Mouse (Mus musculus) kidney, postnatal 4 days (tissue): ENCODE results near the gene Myo9b.

Experiments used
- DNase-seq, 2 experiments: peaks; one replicate each; pipeline ENCODE4 v3.0.0; 2021; ENCODE audit warnings: mixed read lengths in 2 of 2

Gene Myo9b

DNA sequence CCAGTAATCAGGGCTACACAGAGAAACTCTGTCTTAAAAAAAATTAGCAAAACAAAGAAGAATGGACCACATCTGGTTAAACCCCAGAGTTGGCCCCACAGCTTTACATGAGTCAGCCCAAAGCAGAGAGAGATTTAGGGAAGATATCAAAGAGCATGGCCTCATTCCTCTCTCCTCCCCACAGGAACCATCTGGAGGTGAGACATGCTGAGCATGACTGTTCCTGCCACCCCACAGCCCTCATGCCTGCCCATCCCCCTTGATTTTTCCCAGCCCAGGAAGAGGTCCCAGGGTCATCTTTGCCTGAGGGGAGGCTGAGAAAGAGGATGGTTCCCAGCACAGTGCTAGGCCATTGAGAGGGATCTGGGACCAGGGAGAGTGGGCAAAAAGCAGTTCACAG, 95.9 kb downstream of the Myo9b start:
- DNase-seq, result no peak

GRCm38 (mm10) chr8:71369040-71369718, 96.7 kb downstream of the Myo9b start:
- no peak for DNase-seq

DNA sequence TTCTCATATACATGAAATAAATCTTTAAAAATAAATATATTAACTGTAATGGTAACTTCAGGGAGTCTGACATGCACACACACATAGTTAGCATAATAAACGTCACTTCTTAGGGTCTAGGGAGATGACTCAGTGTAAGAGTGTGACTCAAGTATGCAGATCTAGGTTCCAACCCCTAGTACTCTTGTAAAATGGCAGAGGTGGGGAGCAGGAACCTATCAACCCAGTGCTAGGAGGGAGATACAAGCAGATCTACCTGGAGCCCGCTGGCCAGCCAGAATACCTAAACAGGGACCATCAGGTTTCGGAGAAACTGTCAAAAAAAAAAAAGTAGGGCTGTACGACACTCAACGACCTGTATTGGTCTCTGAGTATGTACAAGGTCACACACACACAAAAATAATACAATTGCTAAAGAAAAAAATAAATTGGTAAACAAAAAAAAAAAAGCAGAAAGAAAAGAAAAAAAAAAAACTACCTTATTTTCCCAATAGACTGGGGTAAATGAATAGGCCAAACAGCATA, 98.3 kb downstream of the Myo9b start:
- no peak for DNase-seq

- DNase-seq, result peak; percentile 96 to 99
Observed at GRCm38 (mm10) chr8:71371236-71371848, 98.8 kb downstream of the Myo9b start, which contains the start of gene Ocel1. Gene Ocel1 (plus strand): TSS chr8:71371298.

DNA sequence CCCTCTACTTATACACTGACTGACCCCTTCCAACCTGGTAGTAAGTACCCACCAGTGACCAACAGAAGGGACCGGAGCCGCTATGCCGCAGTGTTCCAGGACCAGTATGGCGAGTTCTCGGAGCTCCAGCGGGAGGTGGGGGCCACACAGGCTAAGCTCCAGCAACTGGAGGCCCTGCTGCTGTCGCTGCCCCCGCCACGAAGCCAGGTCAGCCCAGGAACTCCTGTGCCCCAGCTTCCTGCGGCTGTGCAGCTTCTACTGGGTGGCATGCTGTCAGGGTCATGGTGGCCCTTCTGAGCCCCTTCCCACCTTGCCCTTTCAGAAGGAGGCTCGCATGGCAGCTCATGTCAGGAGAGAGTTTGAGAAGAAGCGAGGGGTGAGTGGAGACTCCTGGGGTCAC, 99.9 kb downstream of the Myo9b start:
- peak in 1 of 2 experiments; percentile 34 for DNase-seq

DNA sequence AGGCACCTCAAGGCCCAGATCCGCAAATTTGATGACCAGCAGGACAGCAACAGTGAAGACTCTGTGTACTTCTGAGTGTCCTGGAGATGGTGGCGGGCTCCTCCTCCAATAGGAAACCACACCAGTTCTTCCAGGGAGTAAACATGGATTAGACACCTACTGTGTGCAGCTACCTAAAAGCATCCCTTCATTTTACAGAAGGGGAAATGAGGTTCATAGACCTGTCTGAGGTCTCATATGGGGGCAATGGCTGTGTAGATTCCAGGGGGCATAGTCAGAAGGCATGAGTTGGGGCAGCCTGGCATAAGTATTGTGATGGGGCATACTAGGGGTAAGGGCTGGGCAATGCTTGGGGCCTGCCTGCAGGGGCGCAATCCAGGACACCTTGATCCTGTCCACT, 100.5 kb downstream of the Myo9b start:
- no peak for DNase-seq

- peak; percentile 71 to 81 for DNase-seq
Observed at GRCm38 (mm10) chr8:71374616-71375206, 102.2 kb downstream of the Myo9b start.

DNA sequence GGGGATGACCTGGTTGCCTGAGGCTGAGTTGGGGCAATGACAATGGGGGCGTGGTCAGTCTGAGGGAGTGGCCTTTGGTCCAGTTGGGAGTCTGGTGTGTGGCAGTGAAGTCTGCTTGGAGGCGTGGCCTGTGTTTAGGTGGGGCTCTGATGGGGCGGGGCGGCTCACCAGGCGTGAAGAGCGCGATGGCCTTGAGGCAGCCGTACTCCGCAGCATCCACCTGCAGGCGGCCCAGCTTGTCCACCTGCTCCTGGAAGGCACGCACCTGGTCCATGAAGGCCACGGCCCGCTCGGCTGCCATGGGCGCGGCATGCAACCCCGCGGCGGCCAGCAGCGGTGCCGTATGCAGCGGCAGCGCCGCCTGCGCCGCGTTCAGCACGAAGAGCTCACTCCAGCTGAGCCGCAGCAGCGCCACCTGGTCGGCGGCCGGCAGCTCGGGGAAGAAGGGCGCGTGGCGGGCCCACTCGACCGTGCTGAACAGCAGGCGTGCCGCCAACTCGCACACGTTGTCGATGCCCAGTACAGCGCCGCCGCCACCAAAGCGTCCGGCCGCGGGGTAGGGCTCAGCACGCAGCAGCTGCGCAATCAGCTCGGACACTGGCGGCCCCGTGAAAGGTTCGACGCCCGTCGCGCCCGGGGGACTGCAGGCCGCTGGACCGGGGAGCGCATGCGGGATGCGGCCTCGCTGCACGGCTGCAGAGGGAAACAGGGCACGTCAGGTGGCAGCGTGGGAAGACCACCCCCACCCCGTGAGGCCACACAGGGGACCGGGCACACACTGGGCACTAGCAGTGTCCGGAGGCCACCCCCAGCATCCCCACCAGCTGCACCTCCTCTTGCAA, 103.3 kb downstream of the Myo9b start:
- peak; percentile 80 to 90 for DNase-seq

GRCm38 (mm10) chr8:71376423-71377030, 104.0 kb downstream of the Myo9b start:
- peak in 1 of 2 experiments; percentile 26 for DNase-seq

DNA sequence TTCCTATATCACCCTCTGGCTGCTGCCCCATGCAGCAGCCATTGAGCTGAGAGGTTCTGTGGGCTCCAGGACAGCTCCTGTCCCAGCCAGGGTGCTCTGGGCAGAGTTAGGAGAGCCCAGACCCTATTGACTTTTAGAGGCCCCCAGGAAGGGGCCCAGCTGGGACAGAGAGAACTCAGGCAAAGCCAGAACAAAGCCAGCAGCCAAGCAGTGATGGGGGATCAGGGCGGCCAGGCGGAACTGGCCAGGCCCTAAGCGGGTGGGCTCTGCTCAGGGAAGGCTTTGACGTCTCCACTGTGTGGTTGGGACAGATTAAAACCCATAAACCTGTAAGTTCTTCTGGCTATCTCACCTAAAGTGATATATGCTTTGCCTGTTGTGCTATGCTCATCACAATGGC, 106.5 kb downstream of the Myo9b start:
- peak in 1 of 2 experiments; percentile 35 for DNase-seq

DNA sequence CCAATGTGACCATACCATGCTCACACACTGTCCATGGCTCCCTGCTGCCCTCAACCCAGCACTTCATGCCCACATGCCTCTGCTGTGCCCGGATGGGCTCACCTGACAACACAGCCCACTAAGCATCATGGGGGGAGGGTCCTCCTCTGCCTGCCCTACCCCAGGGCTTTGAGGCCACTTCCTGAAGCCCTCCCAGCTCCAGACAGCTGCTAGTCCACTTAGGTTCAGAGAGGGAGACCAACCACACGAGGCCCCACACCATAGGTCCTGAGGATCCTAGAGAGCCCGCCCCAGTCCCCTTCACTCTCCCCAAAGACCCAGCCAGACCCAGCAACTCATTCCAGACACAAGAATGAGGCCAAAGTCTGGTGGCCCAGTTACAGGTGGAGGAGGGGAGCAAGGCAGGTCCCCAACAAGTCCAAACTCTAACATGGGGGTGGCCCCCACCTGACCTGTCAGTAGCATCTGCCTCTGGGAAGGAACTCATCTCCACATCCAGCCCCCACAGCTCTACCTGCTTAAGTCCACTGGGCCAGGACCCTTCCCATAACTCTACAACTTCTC, 107.1 kb downstream of the Myo9b start:
- DNase-seq, result peak; percentile 42 to 64

- DNase-seq, result peak; percentile 59 to 70
Observed at GRCm38 (mm10) chr8:71380178-71381171, 108.0 kb downstream of the Myo9b start.

GRCm38 (mm10) chr8:71381421-71381970, 109.0 kb downstream of the Myo9b start, which contains the start of gene Nr2f6:
Gene Nr2f6 (minus strand): TSS chr8:71381960.
- DNase-seq, result peak; percentile 84 to 91

DNA sequence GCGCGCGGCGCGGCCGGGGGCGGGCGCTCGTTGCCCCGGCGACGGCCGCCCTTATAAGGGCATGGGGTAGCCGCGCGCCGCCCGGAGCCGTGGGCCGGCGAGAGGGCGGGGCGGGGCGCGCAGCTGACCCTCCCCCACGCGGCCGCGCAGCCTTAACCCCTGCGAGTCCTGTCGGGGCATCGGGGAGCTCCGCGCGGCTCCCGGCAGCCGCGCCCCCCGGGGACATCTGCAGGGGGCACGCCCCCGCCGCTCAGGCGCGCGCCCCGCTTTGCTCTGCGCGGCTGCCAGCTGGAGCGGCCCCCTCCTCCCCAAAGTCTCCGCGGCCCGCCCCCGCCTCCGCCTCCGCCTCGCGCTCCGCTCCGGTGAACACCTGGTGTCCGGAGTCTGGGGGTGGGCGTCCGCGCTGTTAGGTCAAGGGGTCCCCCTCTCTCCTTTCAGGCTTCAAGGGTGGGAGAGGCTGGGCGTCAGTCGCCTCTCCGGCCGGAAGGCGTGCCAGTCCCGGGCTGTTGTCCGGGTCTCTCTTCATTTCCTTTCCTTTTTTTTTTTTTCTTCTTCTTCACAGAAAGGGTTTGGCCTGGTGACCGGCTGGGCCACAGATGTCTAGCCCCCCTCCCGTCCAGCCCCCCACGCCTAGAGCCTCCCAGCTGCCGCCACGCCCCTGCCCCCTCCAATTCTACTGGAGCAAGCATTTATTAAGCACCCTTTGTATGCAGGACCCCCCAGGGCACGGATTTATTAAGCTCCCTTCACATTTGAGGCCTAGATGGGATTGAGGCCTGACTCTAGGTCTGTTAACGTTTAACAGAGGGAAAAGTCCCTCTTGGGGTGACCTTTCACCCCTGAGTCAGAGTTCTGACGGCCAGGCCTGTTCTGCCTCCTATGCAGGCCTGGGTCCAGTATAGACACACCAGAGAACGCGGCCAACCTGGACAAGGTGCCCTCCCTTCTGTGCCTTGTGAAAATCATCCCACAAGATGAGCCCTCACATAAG, 109.8 kb downstream of the Myo9b start:
- DNase-seq, result peak; percentile 92 to 95

GRCm38 (mm10) chr8:71383396-71383795, 110.9 kb downstream of the Myo9b start:
- DNase-seq, result peak in 1 of 2 experiments; percentile 38

DNA sequence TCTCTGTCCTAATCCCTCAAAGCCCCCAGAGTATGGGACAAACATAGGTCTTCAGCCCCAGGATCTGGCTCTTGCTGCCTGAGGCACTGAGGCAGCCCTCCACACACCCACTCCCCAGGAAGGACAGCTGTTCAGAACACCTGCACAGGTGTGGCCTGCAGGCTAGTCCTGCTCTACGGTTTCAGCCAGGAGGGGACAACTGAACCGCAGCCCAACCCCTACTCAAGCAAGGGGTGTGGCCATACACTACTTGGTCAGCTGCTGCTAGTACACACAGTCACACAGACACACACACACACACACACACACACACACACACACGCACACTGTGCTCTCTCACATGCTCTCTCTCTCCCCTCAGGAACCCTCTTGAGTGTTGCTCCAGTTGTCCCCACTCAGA, 111.3 kb downstream of the Myo9b start:
- DNase-seq, result peak in 1 of 2 experiments; percentile 47

DNA sequence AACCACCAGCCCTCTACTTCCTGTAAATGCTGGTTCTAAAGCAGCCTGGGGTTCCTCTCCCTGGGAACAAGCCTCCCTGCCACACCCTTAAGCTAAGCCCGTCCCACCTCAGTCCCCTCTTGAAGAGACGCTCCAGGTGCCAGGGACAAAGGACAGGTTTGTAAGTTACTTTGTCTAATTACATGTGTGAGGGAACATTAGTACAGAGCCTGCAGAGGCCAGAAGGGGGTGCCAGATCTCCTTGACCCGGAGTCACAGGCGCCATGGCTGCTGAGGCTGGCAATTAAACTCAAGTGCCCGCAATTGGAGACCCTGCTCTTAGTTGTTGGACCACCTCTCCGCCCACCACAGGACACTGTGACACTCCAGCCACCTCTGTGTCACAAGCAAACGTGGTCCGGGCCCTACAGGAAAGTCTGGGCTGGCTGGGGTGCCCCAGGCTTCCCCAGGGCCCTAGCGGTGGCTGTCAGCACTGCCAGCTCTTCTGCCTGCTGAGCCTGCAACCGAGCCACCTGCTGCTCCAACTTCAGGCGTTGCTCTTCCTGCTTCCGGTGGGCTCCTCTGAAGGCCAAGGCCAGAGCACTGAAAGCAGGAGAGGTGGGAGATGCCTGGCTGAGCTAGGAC, 112.8 kb downstream of the Myo9b start:
- peak in 1 of 2 experiments; percentile 31 for DNase-seq

DNA sequence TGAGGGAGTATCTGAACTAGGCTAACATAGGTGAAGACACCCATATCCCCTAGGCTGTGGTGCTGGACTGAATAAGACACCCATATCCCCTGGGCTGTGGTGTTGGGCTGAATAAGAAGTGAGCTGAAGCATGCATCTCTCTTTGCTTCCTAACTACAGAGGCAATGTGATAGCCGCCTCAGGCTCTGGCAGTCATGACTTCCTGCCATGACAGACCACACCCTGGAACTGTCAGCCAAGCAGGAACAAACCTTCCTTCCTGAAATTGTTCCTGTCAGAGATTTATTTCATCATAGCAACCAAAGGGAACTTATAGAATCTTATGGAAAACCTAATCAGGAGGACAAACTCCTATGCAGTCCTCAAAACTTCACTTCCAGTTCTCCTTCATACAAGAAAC, 115.8 kb downstream of the Myo9b start:
- peak in 1 of 2 experiments; percentile 10 for DNase-seq
